Mouse (Mus musculus): Measurements from ENCODE around the gene Thrb.

GRCm38 (mm10) chr14:17728889-17729288 lies 68.8 kb downstream of the Thrb start:
- TF ChIP-seq GATA1 (IDR thresholded peaks at IDR 0.05; ENCODE audit: borderline replicate concordance, low read length) = no peak
- TF ChIP-seq FLI1 (IDR thresholded peaks at IDR 0.05; ENCODE audit: low read length) = no peak
